Mouse (Mus musculus): ENCODE measurements around the gene 4930432K21Rik.

4930432K21Rik gene

GRCm38 (mm10) chr8:84147769-84148530, at the start of gene 4930432K21Rik, which contains the start of gene Cc2d1a:
4930432K21Rik (plus strand) TSS chr8:84148025.
Cc2d1a (minus strand) TSS chr8:84147936.
- DNase-seq, result peak; percentile 98

DNA sequence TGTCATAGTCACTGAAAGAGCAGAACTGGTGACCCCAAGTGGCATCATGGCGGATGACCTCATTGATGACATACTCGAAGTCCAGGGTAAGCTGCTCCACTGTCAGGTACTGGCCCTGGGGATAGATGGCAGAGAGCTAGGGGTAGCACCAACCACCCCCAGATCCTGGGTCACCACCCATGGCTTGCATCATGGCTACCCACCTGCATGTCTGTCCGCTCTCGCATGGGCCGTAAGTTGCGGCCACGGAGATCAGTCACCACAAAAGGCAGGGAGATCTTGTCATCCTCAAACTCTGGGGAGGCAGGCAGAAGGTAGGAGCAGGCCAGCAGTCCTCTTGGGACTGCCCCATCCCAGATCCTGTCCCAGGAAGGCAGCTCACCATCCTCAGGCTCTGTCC, 49.4 kb upstream of the 4930432K21Rik start:
- no peak for DNase-seq

DNA sequence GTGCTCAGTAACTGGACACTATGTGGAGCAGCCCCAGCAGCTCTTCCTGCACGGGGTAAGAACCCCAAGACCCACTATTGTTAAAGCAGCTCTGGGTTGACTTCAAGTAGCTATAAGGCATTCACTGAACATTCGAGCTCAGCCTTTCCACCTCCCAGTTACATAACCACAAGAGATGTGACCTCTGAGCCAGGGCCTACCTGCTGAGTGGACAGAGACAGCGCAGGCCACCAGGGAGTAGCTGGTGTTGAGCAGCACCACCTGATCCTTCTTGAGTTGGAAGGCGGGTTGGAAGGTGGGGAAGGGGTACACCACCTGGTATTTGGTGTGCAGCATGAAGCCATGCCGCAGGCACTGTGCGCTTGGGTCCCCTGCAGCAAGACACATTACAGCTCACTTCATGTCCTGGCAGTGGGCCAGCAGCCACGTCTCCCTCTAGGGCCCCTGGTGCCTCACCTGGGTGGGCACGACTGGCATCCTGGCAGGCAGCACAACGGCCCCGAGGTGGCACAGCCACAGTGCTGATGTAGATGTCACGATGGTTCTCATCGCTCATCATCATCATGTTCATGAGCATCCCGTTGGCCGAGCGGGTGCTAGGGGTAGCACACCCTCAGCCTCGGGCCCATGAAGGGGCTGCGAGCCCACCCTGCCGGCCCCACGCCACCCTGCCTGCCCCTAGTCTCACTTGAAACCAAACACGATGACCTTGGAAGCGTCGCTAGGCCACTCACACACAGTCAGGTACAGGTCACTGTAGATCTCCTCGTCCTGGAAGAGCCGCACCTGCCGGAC, 46.2 kb upstream of the 4930432K21Rik start:
- DNase-seq, result no peak

DNA sequence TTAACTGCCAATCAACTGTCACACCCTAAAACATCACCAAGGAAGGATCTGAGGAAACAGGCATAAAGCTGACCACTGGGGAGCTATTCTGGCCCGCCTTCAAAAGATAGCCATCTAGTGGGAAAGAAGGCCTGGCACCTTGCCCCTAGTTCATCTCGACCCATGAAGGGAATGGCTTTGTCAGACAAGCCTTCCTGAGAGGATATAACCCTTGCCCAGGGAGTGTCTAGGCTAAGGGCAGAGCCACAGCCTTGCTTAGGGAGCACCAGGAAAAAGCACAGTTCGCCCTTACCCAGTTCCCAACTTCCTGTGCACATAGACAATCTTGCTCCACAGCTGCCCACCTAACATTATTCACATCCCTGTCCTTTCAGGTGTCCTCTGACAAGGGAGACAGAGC, 44.2 kb upstream of the 4930432K21Rik start:
- DNase-seq, result no peak

- DNase-seq, result peak; percentile 75
Measured at GRCm38 (mm10) chr8:84104221-84104620, 43.6 kb upstream of the 4930432K21Rik start.

DNA sequence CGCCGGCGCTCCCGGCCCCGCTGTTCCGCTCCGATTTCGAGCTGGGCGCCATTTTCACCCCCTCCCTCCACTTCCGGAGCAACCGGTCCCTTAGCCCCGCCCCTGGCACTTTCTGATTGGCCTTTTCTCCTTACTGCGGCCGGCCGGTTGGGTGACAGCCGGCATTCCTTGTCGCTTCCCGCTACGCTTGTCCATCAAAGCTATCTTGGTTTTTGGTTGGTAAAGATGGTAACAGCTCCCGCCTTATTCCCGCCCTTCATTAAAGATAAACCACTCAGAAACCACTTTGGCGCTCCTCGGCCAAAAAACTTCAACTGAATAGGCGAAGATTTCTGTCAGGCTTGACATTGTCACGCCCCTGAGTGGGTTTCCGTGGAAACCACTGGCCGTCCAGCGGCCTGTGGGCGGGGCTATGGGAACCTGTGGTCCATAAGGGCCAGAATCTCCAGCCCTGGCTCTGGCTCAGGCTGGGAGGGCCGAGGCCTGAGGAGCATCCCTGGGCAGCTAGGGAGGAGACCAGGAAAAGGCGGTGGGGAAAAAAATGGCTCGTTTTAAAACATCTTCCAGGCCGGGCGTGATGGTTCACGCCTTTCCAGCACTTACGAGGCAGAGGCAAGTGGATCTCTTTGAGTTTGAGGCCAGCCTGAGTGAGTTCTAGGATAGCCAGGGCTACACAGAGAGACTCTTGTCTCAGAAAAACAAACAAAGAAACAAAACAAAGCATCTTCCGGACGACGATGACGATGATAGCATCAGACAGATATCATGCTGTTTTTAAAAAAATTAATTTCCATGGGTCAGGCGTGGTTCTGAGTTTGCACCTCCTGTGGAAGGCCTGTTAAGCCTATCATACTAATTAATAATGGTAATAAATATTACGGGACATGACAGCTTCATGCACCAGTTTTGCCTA, 42.9 kb upstream of the 4930432K21Rik start, which contains the start of gene Dcaf15:
Dcaf15 (minus strand) TSS at position 72 of the 913 bp plus-strand sequence.
- peak; percentile 99 for DNase-seq

- no peak for DNase-seq
Measured at GRCm38 (mm10) chr8:84105676-84106075, 42.1 kb upstream of the 4930432K21Rik start.

DNA sequence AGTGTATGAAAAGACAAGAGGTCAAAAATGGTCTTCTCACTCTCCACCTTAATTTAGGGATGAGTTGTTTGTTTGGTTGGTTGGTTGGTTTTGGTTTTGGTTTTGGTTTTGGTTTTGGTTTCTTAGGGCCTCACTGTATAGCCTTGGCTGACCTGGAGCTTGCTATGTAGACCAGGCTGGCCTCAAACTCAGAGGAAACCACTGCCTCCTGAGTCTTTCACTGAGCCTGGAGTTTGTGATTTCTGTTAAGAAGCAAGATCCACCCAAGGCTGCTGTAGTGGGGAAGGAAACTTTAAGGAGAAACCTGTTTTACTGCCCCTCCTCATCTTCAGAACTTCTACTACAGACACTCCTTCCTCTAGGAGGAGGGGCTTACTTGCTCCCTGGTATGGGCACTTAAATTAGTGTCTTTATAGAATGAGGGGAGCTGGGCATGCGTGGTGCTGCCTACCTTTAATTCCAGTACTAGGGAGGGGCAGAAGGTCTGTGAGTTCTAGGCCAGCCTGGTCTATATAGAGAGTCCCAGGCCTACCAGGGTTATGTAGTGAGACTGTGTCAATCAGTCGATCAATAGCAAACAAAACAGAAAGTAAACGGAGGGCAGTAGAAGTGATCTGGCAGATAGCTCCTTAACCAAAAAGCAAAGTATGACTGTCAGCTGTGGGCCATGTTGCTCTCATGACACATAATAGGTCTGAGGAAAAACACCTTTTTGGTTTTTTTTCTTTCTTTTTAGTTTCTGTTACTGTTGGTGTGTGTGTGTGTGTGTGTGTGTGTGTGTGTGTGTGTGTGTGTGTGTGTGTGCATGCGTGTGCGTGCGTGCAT, 41.4 kb upstream of the 4930432K21Rik start:
- no peak for DNase-seq

- no peak for DNase-seq
Measured at GRCm38 (mm10) chr8:84115646-84116045, 32.2 kb upstream of the 4930432K21Rik start.

DNA sequence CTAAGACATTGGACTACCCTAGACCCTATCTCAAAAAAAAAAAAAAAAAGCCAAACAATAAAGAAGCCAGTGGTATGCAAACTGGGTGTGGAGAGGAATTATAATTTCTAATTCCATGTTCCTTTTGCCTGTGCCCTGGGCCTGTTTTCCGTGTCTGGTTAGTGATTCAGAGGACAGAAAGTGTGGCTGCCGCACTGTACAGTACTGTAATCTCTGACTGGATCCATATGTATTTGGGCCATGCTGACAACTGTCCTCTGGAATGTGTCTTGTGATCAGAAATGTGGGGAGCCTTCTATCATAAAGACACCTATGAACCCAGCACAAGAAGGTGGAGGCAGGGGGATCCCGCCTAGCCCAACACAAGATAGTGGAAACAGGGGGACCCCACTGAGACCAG, 25.7 kb upstream of the 4930432K21Rik start:
- no peak for DNase-seq

- no peak for DNase-seq
Measured at GRCm38 (mm10) chr8:84125656-84126055, 22.2 kb upstream of the 4930432K21Rik start, which contains the start of gene Podnl1. Podnl1 (plus strand) TSS chr8:84125989.

GRCm38 (mm10) chr8:84126742-84127141, 21.1 kb upstream of the 4930432K21Rik start:
- no peak for DNase-seq

GRCm38 (mm10) chr8:84127202-84127901, 20.5 kb upstream of the 4930432K21Rik start:
- DNase-seq, result no peak

GRCm38 (mm10) chr8:84128277-84128676, 19.5 kb upstream of the 4930432K21Rik start:
- DNase-seq, result no peak

DNA sequence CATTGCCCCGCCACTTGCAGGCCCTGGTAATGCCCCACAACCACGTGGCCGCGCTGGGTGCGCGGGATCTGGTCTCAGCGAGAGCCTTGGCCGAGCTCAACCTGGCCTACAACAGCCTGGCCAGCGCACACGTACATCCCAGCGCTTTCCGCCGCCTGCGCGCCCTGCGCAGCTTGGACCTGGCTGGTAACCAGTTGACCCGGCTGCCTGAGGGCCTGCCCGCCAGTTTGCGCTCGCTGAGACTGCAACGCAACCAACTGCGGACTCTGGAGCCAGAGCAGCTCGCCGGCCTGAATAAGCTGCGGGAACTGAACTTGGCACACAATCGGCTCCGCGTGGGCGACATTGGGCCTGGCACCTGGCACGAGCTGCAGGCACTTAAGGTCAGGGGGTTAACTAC, 17.0 kb upstream of the 4930432K21Rik start:
- DNase-seq, result peak; percentile 86

- DNase-seq, result no peak
Measured at GRCm38 (mm10) chr8:84132225-84132624, 15.6 kb upstream of the 4930432K21Rik start.

- DNase-seq, result no peak
Measured at GRCm38 (mm10) chr8:84137848-84138247, 10.0 kb upstream of the 4930432K21Rik start.

GRCm38 (mm10) chr8:84140838-84141237, 7.0 kb upstream of the 4930432K21Rik start:
- DNase-seq, result no peak

- DNase-seq, result no peak
Measured at GRCm38 (mm10) chr8:84144636-84145245, 3.1 kb upstream of the 4930432K21Rik start.

DNA sequence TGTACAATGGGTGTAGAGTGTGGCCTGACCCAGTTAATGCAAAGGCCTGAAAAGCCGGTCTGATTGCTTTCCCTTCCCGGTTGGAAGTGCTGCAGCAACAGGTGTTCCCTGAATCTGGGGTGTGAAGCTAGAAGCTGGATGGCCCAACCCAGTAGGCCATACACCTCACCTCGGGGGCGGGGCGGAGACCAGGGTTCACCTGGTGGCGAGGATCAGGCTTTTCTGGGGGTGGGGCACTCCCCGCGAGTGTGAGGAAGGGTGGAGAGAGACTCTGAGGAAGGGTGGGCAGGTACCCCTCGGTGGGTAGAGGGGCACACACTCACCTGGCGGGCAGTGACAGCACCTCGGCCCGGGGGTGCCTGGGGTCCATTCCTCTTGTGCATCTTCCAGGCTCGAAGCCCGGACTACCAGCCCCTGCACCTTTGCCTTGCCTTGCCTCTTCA, 480 bp upstream of the 4930432K21Rik start:
- no peak for DNase-seq

DNA sequence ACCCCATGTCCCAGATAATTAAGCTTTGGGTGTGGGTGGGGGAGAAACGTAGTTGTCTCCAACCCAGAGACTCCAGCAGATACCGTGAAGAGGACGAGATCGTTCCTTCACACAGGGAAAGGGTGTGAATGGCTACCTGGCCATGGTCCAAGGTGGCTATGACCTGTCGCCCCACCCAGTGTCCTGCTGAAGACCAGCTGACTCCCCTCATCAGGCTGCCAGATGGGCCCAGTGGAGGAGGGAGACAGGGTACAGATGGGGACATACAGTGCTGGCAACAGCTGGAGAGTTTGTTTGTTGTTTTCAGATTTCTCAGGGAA, 666 bp downstream of the 4930432K21Rik start:
- DNase-seq, result peak; percentile 69
